Mouse (Mus musculus) bone marrow macrophage, adult 2 months (primary cell): Measurements from ENCODE around the gene Vwa7. TPM values are rescaled to one million over a fixed set of nuclear protein-coding genes. Genes with fewer than 3 reads are reported as not detected.
"Not testable (repeated sequence)": the region's sequence is repeated elsewhere in the genome, so short reads cannot be mapped to it uniquely, and the experiment has no call there.

Experiments used
- H3K27ac ChIP-seq: 2 replicates; pipeline ENCODE4 v1.5.1; 2012; ENCODE audit warnings: low read depth, low read length; ENCODE audit not compliant: insufficient read depth
- H3K4me1 ChIP-seq: 2 replicates; pipeline ENCODE4 v1.6.1; 2012; ENCODE audit warnings: low read length; ENCODE audit not compliant: control insufficient read depth, insufficient read depth
- H3K4me3 ChIP-seq: 2 replicates; pipeline ENCODE4 v1.5.1; 2012; ENCODE audit warnings: mild to moderate bottlenecking, low read length, moderate library complexity; ENCODE audit not compliant: insufficient read depth
- CTCF ChIP-seq: IDR thresholded peaks from 2 replicates; pipeline ENCODE4 v1.5.1; 2012; ENCODE audit warnings: low read depth, mild to moderate bottlenecking, low read length, moderate library complexity
- POLR2A ChIP-seq: IDR thresholded peaks from 2 replicates; pipeline ENCODE4 v1.6.1; 2012; ENCODE audit warnings: mild to moderate bottlenecking, low read depth, low read length, borderline replicate concordance
- polyA plus RNA-seq: library from polyadenylated mRNA; stranded (reverse); fragments of >200 nt; gene quantifications from 2 replicates; pipeline ENCODE4 v1.2.4, GENCODE M21; 2012; ENCODE audit not compliant: missing spikeins, insufficient read depth, insufficient read length

The Vwa7 gene
- polyA plus RNA-seq: 0.31 and 0.34 TPM in 2 replicates

DNA sequence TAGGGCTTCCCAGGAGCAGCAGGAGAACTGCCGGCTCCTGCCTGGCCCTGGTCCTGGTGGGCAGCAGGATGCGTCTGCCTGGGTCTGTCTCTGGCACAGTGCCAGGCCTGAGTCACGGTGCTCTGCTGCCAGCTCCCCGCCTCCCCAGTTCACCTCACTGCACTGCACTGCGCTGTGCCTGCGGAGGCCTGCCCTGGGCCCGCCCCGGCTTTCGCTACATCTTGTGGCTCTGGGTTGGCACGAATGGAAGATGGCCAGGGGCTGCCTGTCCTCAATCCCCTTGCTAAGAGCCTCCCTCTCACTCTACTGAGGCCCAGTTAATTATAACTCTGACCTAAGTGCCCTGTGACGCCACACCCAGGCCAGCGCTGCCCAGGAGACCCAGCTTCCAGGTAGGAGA is at the start of gene Vwa7:
Gene Vwa7, plus strand, starts transcription at position 204 of the 400 bp plus-strand sequence.
- Histone ChIP-seq H3K4me3 (no peak within 1 kb of the TSS), H3K27ac (no peak within 1 kb of the TSS), H3K4me1 (peaks cover 2% of the 10 kb centered on the region)
- TF ChIP-seq POLR2A: no peak
- no peak for TF ChIP-seq CTCF

- not testable (repeated sequence) for H3K27ac ChIP-seq, H3K4me3 ChIP-seq
- peaks cover 17% of the 10 kb centered on the region for H3K4me1 ChIP-seq
Observed at GRCm38 (mm10) chr17:34969822-34970221, 46.6 kb upstream of the Vwa7 start, which contains the start of gene Gm20481. Gene Gm20481 (plus strand): TSS chr17:34969912.

- not testable (repeated sequence) for H3K27ac ChIP-seq, H3K4me3 ChIP-seq
- H3K4me1 ChIP-seq: peaks cover 15% of the 10 kb centered on the region
Observed at GRCm38 (mm10) chr17:34970850-34971249, 45.5 kb upstream of the Vwa7 start.

- peak overlapping the region; percentile 54 for H3K4me3 ChIP-seq
- not testable (repeated sequence) for H3K27ac ChIP-seq
- H3K4me1 ChIP-seq: peaks cover 14% of the 10 kb centered on the region
Observed at GRCm38 (mm10) chr17:34971694-34972068, 44.7 kb upstream of the Vwa7 start.

GRCm38 (mm10) chr17:34972069-34972749 is 44.2 kb upstream of the Vwa7 start, which contains the start of the genes Hspa1a and Hspa1l:
Gene Hspa1a (minus strand): TSS chr17:34972156.
Gene Hspa1l (plus strand): TSS chr17:34972703.
- peaks cover 14% of the 10 kb centered on the region for H3K4me1 ChIP-seq
- peak within 1 kb of the TSS; percentile 54 for H3K4me3 ChIP-seq
- H3K27ac ChIP-seq: peak within 1 kb of the TSS; percentile 55

DNA sequence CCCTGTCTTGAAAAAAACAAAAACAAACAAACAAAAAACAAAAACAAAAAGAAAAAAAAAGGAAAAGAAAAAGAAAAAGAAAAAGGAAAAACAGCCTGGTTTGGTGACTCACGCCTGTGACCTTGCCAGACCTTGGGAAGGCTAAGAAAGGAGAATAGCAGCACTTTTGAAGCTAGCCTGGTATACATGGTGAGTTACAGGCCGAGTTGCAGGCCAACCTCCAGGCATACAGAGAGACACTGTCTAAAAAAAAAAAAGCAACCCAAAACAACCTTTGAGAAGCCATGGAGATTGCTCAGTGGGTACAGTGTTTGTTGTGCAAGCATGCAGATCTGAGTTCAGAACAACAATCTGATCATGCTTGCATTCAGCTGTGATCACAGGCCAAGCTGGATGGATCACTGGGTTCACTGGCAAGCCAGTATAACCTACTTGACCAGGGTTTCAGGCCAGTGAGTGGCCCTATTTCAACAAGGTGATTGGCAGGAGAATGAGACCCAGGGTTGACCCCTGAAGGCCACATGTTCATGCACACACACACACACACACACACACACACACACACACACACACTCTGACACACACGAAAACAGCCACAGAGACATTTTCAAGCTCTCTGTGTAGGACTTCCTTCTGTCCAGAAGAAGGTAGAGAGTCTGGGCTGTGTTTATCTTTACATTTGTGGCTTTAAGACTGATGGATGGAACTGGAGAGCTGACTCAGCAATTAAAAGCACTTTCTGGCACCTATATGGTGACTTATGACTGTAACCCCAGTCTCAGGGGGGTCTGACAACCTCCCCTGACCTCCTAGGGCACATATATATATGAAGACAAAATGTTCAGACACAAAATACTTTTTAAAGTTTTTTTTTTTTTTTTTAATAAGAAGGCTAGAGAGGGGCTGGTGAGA is 40.5 kb upstream of the Vwa7 start:
- H3K27ac ChIP-seq: no peak overlapping the region
- H3K4me3 ChIP-seq: no peak overlapping the region
- TF ChIP-seq CTCF (no peak), POLR2A (no peak)
- peaks cover 18% of the 10 kb centered on the region for H3K4me1 ChIP-seq

GRCm38 (mm10) chr17:34977000-34977399 is 39.4 kb upstream of the Vwa7 start:
- H3K4me3 ChIP-seq: no peak overlapping the region
- no peak overlapping the region for H3K27ac ChIP-seq
- TF ChIP-seq CTCF (no peak), POLR2A (no peak)
- H3K4me1 ChIP-seq: peaks cover 18% of the 10 kb centered on the region

DNA sequence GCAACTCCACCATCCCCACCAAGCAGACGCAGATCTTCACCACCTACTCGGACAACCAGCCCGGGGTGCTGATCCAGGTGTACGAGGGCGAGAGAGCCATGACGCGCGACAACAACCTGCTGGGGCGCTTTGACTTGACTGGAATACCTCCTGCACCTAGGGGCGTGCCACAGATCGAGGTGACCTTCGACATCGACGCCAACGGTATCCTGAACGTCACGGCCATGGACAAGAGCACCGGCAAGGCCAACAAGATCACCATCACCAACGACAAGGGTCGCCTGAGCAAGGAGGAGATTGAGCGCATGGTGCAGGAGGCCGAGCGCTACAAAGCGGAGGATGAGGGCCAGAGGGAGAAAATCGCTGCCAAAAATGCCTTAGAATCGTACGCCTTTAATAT is 38.1 kb upstream of the Vwa7 start:
- TF ChIP-seq POLR2A: no peak
- TF ChIP-seq CTCF: no peak
- no peak overlapping the region for H3K4me3 ChIP-seq
- peaks cover 11% of the 10 kb centered on the region for H3K4me1 ChIP-seq
- no peak overlapping the region for H3K27ac ChIP-seq

- H3K4me1 ChIP-seq: peaks cover 10% of the 10 kb centered on the region
- no peak for TF ChIP-seq CTCF
- no peak for TF ChIP-seq POLR2A
- no peak overlapping the region for H3K4me3 ChIP-seq
- no peak overlapping the region for H3K27ac ChIP-seq
Observed at GRCm38 (mm10) chr17:34979631-34980030, 36.7 kb upstream of the Vwa7 start.

DNA sequence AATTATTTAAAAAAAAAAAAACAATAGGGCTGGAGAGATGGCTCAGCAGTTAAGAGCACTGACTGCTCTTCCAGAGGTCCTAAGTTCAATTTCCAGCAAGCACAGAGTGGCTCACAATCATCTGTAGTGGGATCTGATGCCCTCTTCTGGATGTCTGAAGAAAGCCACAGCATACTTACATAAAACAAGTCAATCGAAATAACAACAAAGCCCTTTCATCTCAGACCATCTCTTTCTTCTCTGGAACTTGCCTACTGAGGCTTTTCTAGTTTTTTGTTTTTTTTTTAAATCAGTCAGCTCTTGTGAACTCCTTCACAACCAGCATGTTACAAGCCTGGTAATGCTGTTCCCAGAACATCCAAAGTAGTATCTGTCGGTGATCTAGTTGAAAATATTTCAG is 35.7 kb upstream of the Vwa7 start:
- Histone ChIP-seq H3K4me1 (peaks cover 17% of the 10 kb centered on the region), H3K4me3 (peak overlapping the region; percentile 51), H3K27ac (peak overlapping the region; percentile 19; the same call in 1 of the 2 replicates)
- TF ChIP-seq CTCF: no peak
- no peak for TF ChIP-seq POLR2A

DNA sequence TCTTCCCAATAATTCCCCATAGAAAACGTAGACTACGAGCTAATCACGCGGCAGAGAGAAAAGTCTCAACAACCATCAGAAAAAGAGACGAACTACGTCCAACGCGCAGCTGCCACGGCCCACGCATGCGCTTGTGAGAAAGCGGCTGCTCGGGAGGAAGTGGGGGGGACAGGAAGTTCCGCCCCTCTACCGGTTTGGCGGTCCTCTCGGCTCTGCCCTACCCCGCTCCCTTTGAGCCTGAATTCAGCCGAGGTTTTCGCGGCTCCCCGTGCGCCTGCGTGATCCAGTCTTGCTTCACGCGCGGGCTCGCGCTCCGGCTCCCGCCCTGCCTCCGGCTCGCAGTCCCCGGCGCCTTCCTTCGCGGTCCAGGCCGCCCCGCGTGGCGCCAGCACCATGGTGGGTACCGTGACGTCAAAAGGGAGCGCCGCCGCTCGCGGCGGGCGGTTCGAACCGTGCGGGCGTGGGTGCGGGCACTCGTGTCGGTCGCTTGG is 34.6 kb upstream of the Vwa7 start, which contains the start of gene Lsm2:
Gene Lsm2, plus strand, starts transcription at position 173 of the 491 bp plus-strand sequence.
- H3K27ac ChIP-seq: peak within 1 kb of the TSS; percentile 90
- H3K4me3 ChIP-seq: peak within 1 kb of the TSS; percentile 79
- H3K4me1 ChIP-seq: peaks cover 15% of the 10 kb centered on the region
- TF ChIP-seq CTCF (no peak), POLR2A (no peak; the same call in 1 of the 2 replicates)
